Mouse (Mus musculus): ENCODE data around the gene Ptpn14. TPM values are rescaled to one million over a fixed set of nuclear protein-coding genes. Genes with fewer than 3 reads are reported as not detected.

Gene Ptpn14
- polyA plus RNA-seq, 1 experiment from 2014 or later = 1.1 TPM

DNA sequence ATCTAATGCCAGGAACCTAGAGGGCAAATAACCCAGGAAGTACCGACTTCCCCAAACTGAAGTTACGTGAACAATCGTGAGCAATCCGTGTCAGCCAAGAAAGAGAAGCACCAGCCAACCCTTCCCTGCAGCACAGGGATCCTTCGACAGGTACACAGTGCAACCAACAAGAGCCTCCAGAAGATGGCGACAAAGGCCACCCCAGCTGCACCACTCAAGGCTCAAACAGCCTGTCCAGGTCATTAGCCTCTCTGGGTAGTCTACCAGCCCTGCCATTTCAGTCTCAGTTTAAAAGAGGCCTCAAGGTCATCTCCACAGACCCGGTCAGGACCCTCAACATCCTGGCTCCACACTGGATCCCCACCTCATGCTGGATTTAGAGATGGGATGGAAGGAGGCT is 159.4 kb downstream of the Ptpn14 start:
- DNase-seq (ENCODE audit: low spot score) (peak; percentile 76), ATAC-seq (peak; percentile 81; the same call in 1 of the 2 replicates)
- Histone ChIP-seq H3K9ac (ENCODE audit: low read length) (no peak overlapping the region), H3K9me3 (replicated peaks; ENCODE audit: control insufficient read depth, low read length) (no peaks in the 10 kb centered on the region), H3K4me3 (ENCODE audit: low read depth, low read length) (no peak overlapping the region), H3K4me1 (ENCODE audit: control insufficient read depth, insufficient read depth, low read length) (no peaks in the 10 kb centered on the region), H3K4me2 (ENCODE audit: low read length) (no peak overlapping the region), H3K27me3 (replicated peaks; ENCODE audit: control insufficient read depth, insufficient read depth, low read length) (no peaks in the 10 kb centered on the region), H3K36me3 (ENCODE audit: control insufficient read depth, insufficient read depth, low read length) (no peaks in the 10 kb centered on the region), H3K27ac (ENCODE audit: low read depth, low read length) (no peak overlapping the region)
- 36% methylated on average over 7 of the region's 7 CpGs for WGBS

DNA sequence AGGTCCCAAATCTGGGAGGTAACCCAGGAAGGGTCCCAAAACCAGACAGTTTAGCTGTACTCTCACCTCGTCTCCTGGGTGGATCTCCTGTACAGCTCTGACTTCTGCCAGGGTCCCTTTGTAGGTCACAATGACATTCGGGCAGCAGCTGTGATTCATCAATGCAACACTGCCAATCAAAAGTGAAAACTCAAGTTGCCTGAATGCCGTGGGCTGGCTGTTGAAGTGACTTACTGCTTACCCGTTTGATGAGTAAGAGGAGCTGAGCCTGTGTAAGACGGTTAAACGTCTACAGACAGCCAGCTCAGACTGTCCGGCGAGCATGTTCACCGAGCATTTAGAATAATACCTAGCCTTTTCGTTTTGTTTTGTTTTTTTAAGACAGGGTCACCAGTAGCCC is 160.7 kb downstream of the Ptpn14 start:
- H3K36me3 ChIP-seq (ENCODE audit: control insufficient read depth, insufficient read depth, low read length) = peaks cover 6% of the 10 kb centered on the region; the same call in 1 of the 2 replicates
- no peak overlapping the region for H3K27ac ChIP-seq (ENCODE audit: low read depth, low read length)
- DNase-seq (ENCODE audit: low spot score) (no peak), ATAC-seq (no peak)
- 70% methylated on average over 10 of the region's 10 CpGs for WGBS
- no peak overlapping the region for H3K4me3 ChIP-seq (ENCODE audit: low read depth, low read length)
- H3K9me3 ChIP-seq (replicated peaks; ENCODE audit: control insufficient read depth, low read length) = no peaks in the 10 kb centered on the region
- H3K9ac ChIP-seq (ENCODE audit: low read length) = no peak overlapping the region
- H3K4me1 ChIP-seq (ENCODE audit: control insufficient read depth, insufficient read depth, low read length) = no peaks in the 10 kb centered on the region
- no peaks in the 10 kb centered on the region for H3K27me3 ChIP-seq (replicated peaks; ENCODE audit: control insufficient read depth, insufficient read depth, low read length)
- H3K4me2 ChIP-seq (ENCODE audit: low read length) = no peak overlapping the region

DNA sequence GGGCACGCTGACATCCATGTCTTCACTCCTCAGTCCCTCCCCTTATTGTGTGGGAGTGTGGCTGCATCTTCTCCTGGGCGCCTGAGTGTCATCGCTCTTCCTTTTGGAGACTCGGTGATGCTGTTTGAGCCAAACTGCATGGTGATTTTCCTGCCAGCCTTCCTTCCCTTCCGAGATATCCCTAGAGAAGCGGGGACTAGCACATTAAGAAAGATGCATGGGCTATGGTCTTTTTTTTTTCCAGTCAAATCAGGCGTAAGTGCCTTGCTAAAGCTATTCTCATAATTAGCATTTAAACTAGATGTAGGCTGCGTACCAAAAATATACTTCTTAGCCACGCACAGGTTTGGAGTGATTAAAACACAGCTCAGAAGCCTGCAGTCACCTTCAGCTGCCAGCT is 166.1 kb downstream of the Ptpn14 start:
- Histone ChIP-seq H3K27me3 (replicated peaks; ENCODE audit: control insufficient read depth, insufficient read depth, low read length) (no peaks in the 10 kb centered on the region), H3K36me3 (ENCODE audit: control insufficient read depth, insufficient read depth, low read length) (peaks cover 21% of the 10 kb centered on the region), H3K9ac (ENCODE audit: low read length) (no peak overlapping the region), H3K4me1 (ENCODE audit: control insufficient read depth, insufficient read depth, low read length) (no peaks in the 10 kb centered on the region), H3K4me3 (ENCODE audit: low read depth, low read length) (no peak overlapping the region), H3K9me3 (replicated peaks; ENCODE audit: control insufficient read depth, low read length) (no peaks in the 10 kb centered on the region), H3K4me2 (ENCODE audit: low read length) (no peak overlapping the region), H3K27ac (ENCODE audit: low read depth, low read length) (no peak overlapping the region)
- DNase-seq (ENCODE audit: low spot score) (no peak), ATAC-seq (no peak)
- WGBS = 52% methylated on average over 9 of the region's 9 CpGs

DNA sequence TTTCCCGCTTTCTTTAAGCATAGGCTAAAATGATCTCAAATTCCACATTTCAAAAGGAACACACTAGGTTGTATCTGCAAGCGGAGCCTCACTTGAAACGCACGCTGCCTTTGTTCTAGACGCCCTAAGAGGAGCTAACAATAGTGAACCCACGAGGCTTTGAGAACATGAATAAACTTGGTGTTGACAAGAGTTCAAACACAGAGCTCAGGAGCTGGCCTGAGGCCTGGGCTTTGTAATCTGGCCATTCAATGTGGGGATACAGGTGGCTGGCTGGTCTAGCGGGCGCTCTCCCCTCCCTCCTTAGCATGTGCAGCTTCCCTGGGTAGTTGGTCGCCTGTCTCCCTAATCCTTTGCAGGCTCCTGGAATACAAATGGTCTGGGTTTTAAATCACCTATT is 169.8 kb downstream of the Ptpn14 start:
- no peak overlapping the region for H3K9ac ChIP-seq (ENCODE audit: low read length)
- WGBS = 22% methylated on average over 9 of the region's 9 CpGs
- H3K27me3 ChIP-seq (replicated peaks; ENCODE audit: control insufficient read depth, insufficient read depth, low read length) = no peaks in the 10 kb centered on the region
- no peaks in the 10 kb centered on the region for H3K4me1 ChIP-seq (ENCODE audit: control insufficient read depth, insufficient read depth, low read length)
- H3K4me3 ChIP-seq (ENCODE audit: low read depth, low read length) = no peak overlapping the region
- H3K36me3 ChIP-seq (ENCODE audit: control insufficient read depth, insufficient read depth, low read length) = peaks cover 19% of the 10 kb centered on the region
- no peak overlapping the region for H3K27ac ChIP-seq (ENCODE audit: low read depth, low read length)
- H3K4me2 ChIP-seq (ENCODE audit: low read length) = no peak overlapping the region
- ATAC-seq = no peak
- DNase-seq (ENCODE audit: low spot score) = peak; percentile 40
- no peaks in the 10 kb centered on the region for H3K9me3 ChIP-seq (replicated peaks; ENCODE audit: control insufficient read depth, low read length)

DNA sequence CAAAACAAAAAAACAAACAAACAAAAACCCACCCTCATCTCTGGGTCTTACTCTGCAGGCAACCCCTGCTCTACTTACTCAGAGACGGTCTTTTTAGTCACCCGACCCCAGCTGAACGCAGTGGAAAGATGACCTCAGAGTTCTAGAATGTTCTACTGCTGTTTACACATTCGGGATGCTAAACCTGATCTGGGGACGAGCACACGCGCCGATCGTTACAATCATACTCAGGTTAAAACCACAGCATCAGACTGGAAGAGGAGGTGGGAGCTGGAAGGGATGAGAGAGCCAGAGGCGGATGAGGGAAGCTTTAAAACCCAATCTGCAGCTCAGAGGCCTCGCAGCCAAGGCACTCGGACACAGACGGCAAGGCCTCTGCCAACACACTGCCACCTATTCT is 170.6 kb downstream of the Ptpn14 start:
- Histone ChIP-seq H3K36me3 (ENCODE audit: control insufficient read depth, insufficient read depth, low read length) (peaks cover 15% of the 10 kb centered on the region), H3K4me3 (ENCODE audit: low read depth, low read length) (no peak overlapping the region), H3K9ac (ENCODE audit: low read length) (no peak overlapping the region), H3K4me2 (ENCODE audit: low read length) (no peak overlapping the region), H3K27ac (ENCODE audit: low read depth, low read length) (no peak overlapping the region), H3K4me1 (ENCODE audit: control insufficient read depth, insufficient read depth, low read length) (no peaks in the 10 kb centered on the region), H3K27me3 (replicated peaks; ENCODE audit: control insufficient read depth, insufficient read depth, low read length) (no peaks in the 10 kb centered on the region), H3K9me3 (replicated peaks; ENCODE audit: control insufficient read depth, low read length) (no peaks in the 10 kb centered on the region)
- DNase-seq (ENCODE audit: low spot score) = no peak
- 85% methylated on average over 13 of the region's 13 CpGs for WGBS
- no peak for ATAC-seq

DNA sequence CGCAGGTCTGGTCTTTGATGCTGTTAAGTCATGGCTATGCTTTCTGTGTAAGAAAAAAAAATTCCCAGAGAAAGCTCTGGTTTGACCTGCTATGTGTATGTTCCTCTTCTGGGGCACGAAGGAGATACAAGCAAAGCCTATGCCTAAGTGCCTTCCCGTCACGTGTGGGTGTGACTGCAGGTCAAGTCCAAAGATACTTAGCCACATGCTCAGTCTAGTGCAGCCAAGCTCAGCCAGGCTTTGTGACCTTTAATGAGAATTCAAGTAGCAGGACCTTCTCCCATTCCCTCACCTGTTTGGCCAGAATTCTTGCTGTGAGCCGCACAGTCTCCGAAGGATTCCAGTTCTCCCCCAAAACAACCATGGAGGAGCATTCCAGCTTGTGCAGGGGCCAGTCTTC is 171.5 kb downstream of the Ptpn14 start:
- no peaks in the 10 kb centered on the region for H3K9me3 ChIP-seq (replicated peaks; ENCODE audit: control insufficient read depth, low read length)
- no peaks in the 10 kb centered on the region for H3K4me1 ChIP-seq (ENCODE audit: control insufficient read depth, insufficient read depth, low read length)
- ATAC-seq (no peak), DNase-seq (ENCODE audit: low spot score) (no peak)
- no peaks in the 10 kb centered on the region for H3K27me3 ChIP-seq (replicated peaks; ENCODE audit: control insufficient read depth, insufficient read depth, low read length)
- H3K4me2 ChIP-seq (ENCODE audit: low read length) = no peak overlapping the region
- WGBS = 92% methylated on average over 6 of the region's 6 CpGs
- H3K36me3 ChIP-seq (ENCODE audit: control insufficient read depth, insufficient read depth, low read length) = peaks cover 15% of the 10 kb centered on the region
- H3K27ac ChIP-seq (ENCODE audit: low read depth, low read length) = no peak overlapping the region
- H3K9ac ChIP-seq (ENCODE audit: low read length) = no peak overlapping the region
- no peak overlapping the region for H3K4me3 ChIP-seq (ENCODE audit: low read depth, low read length)

DNA sequence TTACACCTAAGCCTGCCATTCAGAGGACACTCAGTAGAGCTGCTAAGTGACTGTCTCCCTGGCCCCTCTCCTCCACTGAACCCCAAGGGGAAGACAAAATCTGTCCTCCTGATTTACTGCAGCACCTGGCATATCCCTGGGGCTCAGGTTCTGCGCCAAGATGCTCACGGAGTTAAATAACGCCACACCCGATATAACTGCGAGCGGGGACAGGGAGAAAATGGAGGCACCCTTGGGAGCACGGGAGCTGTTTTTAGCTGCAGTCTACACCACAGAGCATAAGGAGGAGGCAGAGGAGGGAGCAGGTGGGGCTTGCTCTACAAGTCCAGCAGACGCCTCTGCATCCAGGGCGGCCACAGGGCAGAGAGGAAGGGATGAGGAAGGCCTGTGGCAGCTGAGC is 174.3 kb downstream of the Ptpn14 start:
- WGBS = 89% methylated on average over 9 of the region's 9 CpGs
- DNase-seq (ENCODE audit: low spot score) (no peak), ATAC-seq (no peak)
- Histone ChIP-seq H3K9ac (ENCODE audit: low read length) (no peak overlapping the region), H3K27ac (ENCODE audit: low read depth, low read length) (no peak overlapping the region), H3K9me3 (replicated peaks; ENCODE audit: control insufficient read depth, low read length) (no peaks in the 10 kb centered on the region), H3K36me3 (ENCODE audit: control insufficient read depth, insufficient read depth, low read length) (no peaks in the 10 kb centered on the region), H3K4me3 (ENCODE audit: low read depth, low read length) (no peak overlapping the region), H3K27me3 (replicated peaks; ENCODE audit: control insufficient read depth, insufficient read depth, low read length) (no peaks in the 10 kb centered on the region), H3K4me2 (ENCODE audit: low read length) (no peak overlapping the region), H3K4me1 (ENCODE audit: control insufficient read depth, insufficient read depth, low read length) (no peaks in the 10 kb centered on the region)

DNA sequence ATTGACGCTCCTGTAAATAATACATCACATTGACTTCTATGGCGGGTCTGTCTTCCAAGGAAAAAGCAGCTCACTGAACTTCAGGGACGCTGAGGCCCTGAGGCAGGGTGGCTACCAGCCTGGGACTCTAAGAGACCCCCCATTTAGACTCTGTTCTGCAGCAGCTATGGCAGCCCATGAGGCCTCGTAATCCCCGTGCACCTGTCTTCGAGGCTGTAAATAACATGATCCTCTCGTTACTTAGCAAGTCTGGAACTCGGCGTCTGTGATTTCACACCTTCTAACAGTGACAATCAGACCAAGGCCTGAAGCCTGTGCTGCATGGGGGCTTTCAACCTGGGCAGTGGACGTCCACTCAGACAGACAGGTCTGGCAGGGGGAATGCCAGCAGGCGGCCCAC is 175.1 kb downstream of the Ptpn14 start:
- H3K9me3 ChIP-seq (replicated peaks; ENCODE audit: control insufficient read depth, low read length) = no peaks in the 10 kb centered on the region
- no peak overlapping the region for H3K4me3 ChIP-seq (ENCODE audit: low read depth, low read length)
- no peak for ATAC-seq
- no peaks in the 10 kb centered on the region for H3K4me1 ChIP-seq (ENCODE audit: control insufficient read depth, insufficient read depth, low read length)
- 78% methylated on average over 11 of the region's 11 CpGs for WGBS
- H3K27me3 ChIP-seq (replicated peaks; ENCODE audit: control insufficient read depth, insufficient read depth, low read length) = no peaks in the 10 kb centered on the region
- H3K9ac ChIP-seq (ENCODE audit: low read length) = no peak overlapping the region
- no peak overlapping the region for H3K27ac ChIP-seq (ENCODE audit: low read depth, low read length)
- no peaks in the 10 kb centered on the region for H3K36me3 ChIP-seq (ENCODE audit: control insufficient read depth, insufficient read depth, low read length)
- no peak overlapping the region for H3K4me2 ChIP-seq (ENCODE audit: low read length)
- no peak for DNase-seq (ENCODE audit: low spot score)

DNA sequence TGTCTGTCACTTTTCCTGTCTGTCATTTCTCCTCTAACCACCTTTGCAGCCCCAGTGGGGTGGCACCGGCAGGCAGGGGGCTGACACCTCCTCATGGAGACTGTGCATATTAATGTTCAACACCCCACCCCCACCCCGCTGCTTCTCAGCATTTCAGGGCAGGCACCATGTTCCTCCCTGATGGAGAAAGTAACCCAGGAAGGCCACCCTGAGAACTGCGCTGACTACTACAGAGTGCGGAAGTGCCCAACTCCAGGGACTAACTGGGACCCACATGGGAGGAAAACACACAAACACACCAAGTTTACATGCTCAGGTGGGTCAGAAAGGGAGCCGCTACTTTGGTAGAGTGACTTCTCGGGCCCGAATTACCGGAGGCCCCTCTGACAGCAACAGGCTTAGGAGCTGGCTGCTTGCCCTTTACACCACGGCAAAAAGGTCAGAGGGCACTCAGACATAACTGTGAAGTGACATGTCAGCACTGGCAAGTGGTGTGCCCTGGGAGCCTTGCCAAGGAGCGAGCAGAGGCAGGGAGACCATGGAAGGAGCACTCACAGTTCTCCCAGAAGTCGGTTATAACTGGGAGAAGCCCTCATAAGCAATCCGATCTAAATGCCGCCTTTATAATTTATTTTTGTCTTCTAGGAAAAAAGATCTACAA is 182.7 kb downstream of the Ptpn14 start:
- WGBS = 75% methylated on average over 13 of the region's 13 CpGs
- no peak for ATAC-seq
- Histone ChIP-seq H3K4me2 (ENCODE audit: low read length) (no peak overlapping the region), H3K9ac (ENCODE audit: low read length) (no peak overlapping the region), H3K27ac (ENCODE audit: low read depth, low read length) (no peak overlapping the region; the same call in 1 of the 2 replicates), H3K4me1 (ENCODE audit: control insufficient read depth, insufficient read depth, low read length) (peaks cover 4% of the 10 kb centered on the region; the same call in 1 of the 2 replicates), H3K36me3 (ENCODE audit: control insufficient read depth, insufficient read depth, low read length) (0 out of 2 replicates have a peak, but pooled peaks cover 5% of the 10 kb centered on the region), H3K9me3 (replicated peaks; ENCODE audit: control insufficient read depth, low read length) (no peaks in the 10 kb centered on the region), H3K27me3 (replicated peaks; ENCODE audit: control insufficient read depth, insufficient read depth, low read length) (no peaks in the 10 kb centered on the region), H3K4me3 (ENCODE audit: low read depth, low read length) (no peak overlapping the region)
- DNase-seq (ENCODE audit: low spot score) = no peak
